Mouse (Mus musculus) lung, embryonic 14.5 days (tissue): ENCODE results near the gene Rps15. TPM values are rescaled to one million over a fixed set of nuclear protein-coding genes. Genes with fewer than 3 reads are reported as not detected.

Experiments
- ATAC-seq: fragments of 200-750 bp; cut with Nextera tagmentation; 2 replicates; pipeline ENCODE4 v1.8.0; 2017; ENCODE audit warnings: mild to moderate bottlenecking, moderate TSS enrichment, moderate library complexity; ENCODE audit not compliant: insufficient read depth
- DNase-seq: peaks from one replicate; pipeline ENCODE4 v3.0.0-alpha.2; 2015
- H3K27ac ChIP-seq: fragments of 300-500 bp; sonication (generic); 2 replicates; pipeline ENCODE4 v1.5.1; 2014; ENCODE audit warnings: low read depth, mild to moderate bottlenecking, moderate library complexity
- H3K27me3 ChIP-seq: fragments of 300-500 bp; sonication (generic); 2 replicates; pipeline ENCODE4 v1.6.1; 2014; ENCODE audit warnings: low read length, control low read depth; ENCODE audit not compliant: insufficient read depth
- H3K36me3 ChIP-seq: fragments of 300-500 bp; sonication (generic); 2 replicates; pipeline ENCODE4 v1.6.1; 2014; ENCODE audit warnings: control low read depth; ENCODE audit not compliant: insufficient read depth
- H3K4me1 ChIP-seq: fragments of 300-500 bp; sonication (generic); 2 replicates; pipeline ENCODE4 v1.6.1; 2014; ENCODE audit warnings: antibody characterized with exemption, control low read depth; ENCODE audit not compliant: insufficient read depth
- H3K4me2 ChIP-seq: fragments of 300-500 bp; sonication (generic); 2 replicates; pipeline ENCODE4 v1.6.1; 2014; ENCODE audit warnings: mild to moderate bottlenecking
- H3K4me3 ChIP-seq: fragments of 300-500 bp; sonication (generic); 2 replicates; pipeline ENCODE4 v1.5.1; 2014; ENCODE audit warnings: low read depth, low read length
- H3K9ac ChIP-seq: fragments of 300-500 bp; sonication (generic); 2 replicates; pipeline ENCODE4 v1.6.1; 2014
- H3K9me3 ChIP-seq: fragments of 300-500 bp; sonication (generic); 2 replicates; pipeline ENCODE4 v1.6.1; 2016; ENCODE audit warnings: low read depth, low read length, control low read depth
- CTCF ChIP-seq: IDR thresholded peaks from 2 replicates; pipeline ENCODE4 v1.5.1; 2016; ENCODE audit warnings: antibody characterized with exemption, low read depth
- WGBS: fragments of 180-500 bp; shearing (Covaris S2); extraction: QIAGEN DNeasy Blood & Tissue Kit; methylation state at CpG from one replicate; pipeline ENCODE4 v1.1.7; 2014; 5-methylcytosine and 5-hydroxymethylcytosine counted together
- polyA plus RNA-seq: library from polyadenylated mRNA; unstranded; fragments of >200 nt; fragmentation: Nextera tagmentation; extraction: Ambion mirVana; gene quantifications from 2 replicates; pipeline ENCODE4 v1.2.1, GENCODE M21; 2014

The Rps15 gene
- polyA plus RNA-seq, 1 experiment from 2014 or later, result 1,192 TPM

DNA sequence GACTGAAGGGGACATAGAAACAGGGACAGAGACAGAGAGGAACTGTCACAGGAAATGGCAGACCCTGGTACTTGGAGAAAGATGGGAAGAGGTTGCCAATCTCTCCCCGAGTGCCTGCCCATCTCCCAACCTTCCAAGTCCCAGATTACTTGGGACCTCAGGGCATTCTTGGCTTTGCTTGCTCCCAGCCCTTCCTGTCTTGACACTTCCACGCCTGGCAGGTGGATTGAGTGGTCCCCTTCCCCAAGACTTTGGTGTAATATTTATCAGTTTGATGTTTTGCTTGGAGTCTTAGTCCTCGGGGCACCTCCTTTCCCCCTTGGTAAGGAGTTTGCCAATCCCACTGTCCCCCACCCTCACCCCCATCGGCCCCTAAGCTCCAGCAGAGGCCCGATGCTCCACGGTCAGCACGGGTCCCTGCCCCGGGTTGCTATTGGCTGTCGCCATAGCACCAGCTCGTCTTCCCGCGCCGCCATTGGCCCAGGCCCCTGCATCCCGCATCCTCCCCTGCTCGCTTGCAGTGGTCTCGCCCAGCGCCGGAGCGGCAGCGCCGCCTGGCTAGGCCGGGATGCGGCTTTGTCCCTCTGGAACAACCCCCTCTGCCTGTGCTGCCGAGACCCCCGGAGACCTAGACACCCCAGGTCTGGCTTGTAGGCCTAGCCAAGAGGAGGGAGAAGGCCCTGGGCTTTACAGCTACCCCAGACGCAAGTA lies 6.5 kb downstream of the Rps15 start:
- no peak overlapping the region for H3K27ac ChIP-seq
- 6% methylated on average over 26 of the region's 26 CpGs for WGBS
- no peaks in the 10 kb centered on the region for H3K4me1 ChIP-seq
- H3K27me3 ChIP-seq, result peaks cover 53% of the 10 kb centered on the region
- peaks cover 15% of the 10 kb centered on the region for H3K36me3 ChIP-seq
- H3K9ac ChIP-seq, result no peak overlapping the region
- TF ChIP-seq CTCF, result no peak
- DNase-seq (peak; percentile 64), ATAC-seq (no peak)
- no peak overlapping the region for H3K4me3 ChIP-seq
- no peak overlapping the region for H3K4me2 ChIP-seq
- no peaks in the 10 kb centered on the region for H3K9me3 ChIP-seq

DNA sequence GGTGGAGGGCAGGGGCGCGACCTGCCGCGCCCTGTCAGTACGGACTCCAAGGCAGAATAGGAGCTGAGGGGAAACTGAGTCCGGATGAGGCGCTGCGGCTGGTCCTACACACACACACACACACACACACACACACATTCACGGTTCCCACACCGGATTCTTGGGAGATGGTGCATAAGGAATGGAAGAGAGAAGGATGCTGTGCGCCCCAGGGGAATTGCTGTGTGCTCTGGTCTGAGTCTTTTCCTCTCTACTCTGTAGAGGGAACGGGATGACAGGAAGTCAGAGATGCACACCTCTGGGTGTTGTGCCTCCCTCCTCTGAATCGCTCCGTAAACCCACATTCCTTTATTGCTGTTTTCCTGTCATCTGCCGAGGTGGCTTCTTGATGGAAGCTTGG lies 7.0 kb downstream of the Rps15 start:
- no peak for DNase-seq
- Histone ChIP-seq H3K9me3 (no peaks in the 10 kb centered on the region), H3K4me3 (no peak overlapping the region), H3K4me1 (no peaks in the 10 kb centered on the region), H3K36me3 (peaks cover 9% of the 10 kb centered on the region), H3K4me2 (no peak overlapping the region), H3K27ac (no peak overlapping the region), H3K9ac (no peak overlapping the region), H3K27me3 (peaks cover 58% of the 10 kb centered on the region)
- no peak for TF ChIP-seq CTCF
- WGBS, result 14% methylated on average over 15 of the region's 15 CpGs
- no peak for ATAC-seq

DNA sequence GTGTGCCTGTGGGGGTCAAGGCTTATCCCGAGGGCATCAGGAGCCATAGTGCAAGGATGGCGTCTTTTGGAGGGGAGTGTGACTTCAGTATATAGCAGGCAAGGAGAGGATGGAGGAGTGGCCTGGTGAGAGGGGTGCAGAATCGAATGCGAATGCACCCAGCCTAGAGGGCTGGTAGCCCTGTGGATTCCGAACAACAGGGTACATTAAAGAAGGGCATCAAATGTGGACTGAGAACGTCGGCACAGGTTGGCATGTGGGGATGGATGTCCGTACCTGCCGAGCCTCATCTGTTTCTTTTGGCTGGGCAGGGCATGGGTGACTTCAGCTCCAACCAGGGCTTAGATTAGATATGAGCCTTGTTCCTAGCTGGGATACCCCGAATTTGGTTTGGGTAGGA lies 7.6 kb downstream of the Rps15 start:
- Histone ChIP-seq H3K4me1 (no peaks in the 10 kb centered on the region), H3K4me2 (no peak overlapping the region), H3K9me3 (no peaks in the 10 kb centered on the region), H3K4me3 (no peak overlapping the region), H3K9ac (no peak overlapping the region), H3K27me3 (peaks cover 63% of the 10 kb centered on the region), H3K36me3 (peaks cover 4% of the 10 kb centered on the region), H3K27ac (no peak overlapping the region)
- TF ChIP-seq CTCF, result no peak
- DNase-seq, result no peak
- no peak for ATAC-seq
- 54% methylated on average over 10 of the region's 10 CpGs for WGBS

DNA sequence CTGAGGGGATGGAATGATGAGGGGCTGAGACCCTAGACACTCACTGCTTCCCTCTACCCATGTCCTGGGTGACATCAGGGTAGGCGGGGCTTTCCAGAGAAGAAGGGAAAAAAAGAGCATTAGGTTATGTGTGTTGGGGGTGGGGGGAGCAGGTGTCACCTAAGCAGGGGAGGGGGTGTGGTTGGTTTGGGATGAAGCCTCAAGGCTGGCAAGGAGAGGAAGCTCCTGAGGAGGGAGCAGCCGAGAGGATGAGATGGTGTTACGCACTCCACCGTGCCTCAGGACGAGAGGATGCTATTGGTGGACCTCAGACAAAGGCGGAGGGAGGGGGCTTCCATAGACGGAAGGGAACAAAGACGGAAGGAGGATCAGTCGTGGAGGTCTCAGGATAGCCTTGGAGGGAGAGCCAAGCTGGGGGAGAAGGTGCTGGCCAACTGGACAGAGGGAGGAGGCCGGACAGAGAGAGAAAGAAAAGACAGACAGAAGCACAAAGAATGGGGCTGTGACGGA lies 8.5 kb downstream of the Rps15 start:
- no peak for DNase-seq
- Histone ChIP-seq H3K9me3 (no peaks in the 10 kb centered on the region), H3K9ac (no peak overlapping the region), H3K4me2 (no peak overlapping the region), H3K36me3 (no peaks in the 10 kb centered on the region), H3K4me1 (no peaks in the 10 kb centered on the region), H3K27ac (no peak overlapping the region), H3K27me3 (peaks cover 72% of the 10 kb centered on the region), H3K4me3 (no peak overlapping the region)
- TF ChIP-seq CTCF, result no peak
- no peak for ATAC-seq
- WGBS, result 25% methylated on average over 11 of the region's 11 CpGs

DNA sequence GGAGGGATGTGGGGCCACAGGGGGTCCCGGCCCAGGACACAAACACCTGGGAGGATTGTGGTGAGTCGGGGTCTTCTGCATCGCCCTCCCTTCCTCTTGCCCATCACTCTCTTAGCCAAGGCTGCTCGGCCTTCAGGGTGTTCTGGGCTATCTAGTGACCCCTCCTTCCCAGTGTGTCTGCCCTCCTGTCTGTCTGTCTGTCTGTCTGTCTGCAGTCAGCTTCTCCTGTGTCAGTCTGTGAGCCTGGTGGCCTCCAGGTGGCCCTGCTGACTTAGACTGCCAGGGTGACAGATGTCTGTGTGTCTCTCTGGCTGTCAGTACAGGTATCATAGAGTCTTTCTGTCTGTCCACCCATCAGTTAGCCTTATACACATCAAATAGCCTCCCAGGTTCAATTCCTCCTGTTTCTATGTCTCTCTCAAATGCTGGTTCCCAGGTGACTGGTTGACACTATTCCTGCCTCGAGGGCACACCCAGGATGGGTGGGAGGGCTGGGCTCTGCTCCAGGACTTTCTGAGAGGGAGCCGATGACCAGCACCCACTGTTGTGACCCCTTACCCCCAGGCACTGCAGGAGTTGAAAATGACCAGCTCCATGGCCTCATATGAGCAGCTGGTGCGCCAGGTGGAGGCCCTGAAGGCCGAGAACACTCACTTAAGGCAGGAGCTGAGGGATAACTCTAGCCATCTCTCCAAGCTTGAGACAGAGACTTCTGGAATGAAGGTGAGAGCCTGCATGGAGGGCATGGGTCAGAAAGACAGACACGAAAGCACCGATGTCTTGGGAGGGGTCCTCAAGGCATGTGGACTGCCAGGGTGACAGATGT lies 9.2 kb downstream of the Rps15 start:
- H3K9ac ChIP-seq, result no peak overlapping the region
- ATAC-seq (no peak), DNase-seq (no peak)
- no peaks in the 10 kb centered on the region for H3K36me3 ChIP-seq
- H3K27me3 ChIP-seq, result peaks cover 79% of the 10 kb centered on the region
- H3K27ac ChIP-seq, result no peak overlapping the region
- no peaks in the 10 kb centered on the region for H3K4me1 ChIP-seq
- TF ChIP-seq CTCF, result no peak
- no peaks in the 10 kb centered on the region for H3K9me3 ChIP-seq
- WGBS, result 77% methylated on average over 10 of the region's 10 CpGs
- no peak overlapping the region for H3K4me2 ChIP-seq
- H3K4me3 ChIP-seq, result no peak overlapping the region

DNA sequence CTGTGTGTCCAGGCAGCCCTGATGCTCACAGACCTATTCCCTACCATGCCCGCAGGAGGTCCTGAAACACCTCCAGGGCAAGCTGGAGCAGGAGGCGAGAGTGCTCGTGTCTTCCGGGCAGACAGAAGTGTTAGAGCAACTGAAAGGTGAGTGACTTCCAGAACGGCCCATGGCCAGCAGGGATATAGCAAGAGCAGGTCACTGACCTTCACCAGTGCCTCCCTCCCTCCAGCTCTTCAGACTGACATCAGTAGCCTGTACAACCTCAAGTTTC lies 9.8 kb downstream of the Rps15 start:
- DNase-seq (no peak), ATAC-seq (no peak)
- 57% methylated on average over 5 of the region's 5 CpGs for WGBS
- Histone ChIP-seq H3K9ac (no peak overlapping the region), H3K4me2 (peak overlapping the region; percentile 20; the same call in 1 of the 2 replicates), H3K27me3 (peaks cover 75% of the 10 kb centered on the region), H3K27ac (no peak overlapping the region), H3K4me3 (no peak overlapping the region), H3K36me3 (no peaks in the 10 kb centered on the region), H3K4me1 (no peaks in the 10 kb centered on the region), H3K9me3 (no peaks in the 10 kb centered on the region)
- no peak for TF ChIP-seq CTCF

DNA sequence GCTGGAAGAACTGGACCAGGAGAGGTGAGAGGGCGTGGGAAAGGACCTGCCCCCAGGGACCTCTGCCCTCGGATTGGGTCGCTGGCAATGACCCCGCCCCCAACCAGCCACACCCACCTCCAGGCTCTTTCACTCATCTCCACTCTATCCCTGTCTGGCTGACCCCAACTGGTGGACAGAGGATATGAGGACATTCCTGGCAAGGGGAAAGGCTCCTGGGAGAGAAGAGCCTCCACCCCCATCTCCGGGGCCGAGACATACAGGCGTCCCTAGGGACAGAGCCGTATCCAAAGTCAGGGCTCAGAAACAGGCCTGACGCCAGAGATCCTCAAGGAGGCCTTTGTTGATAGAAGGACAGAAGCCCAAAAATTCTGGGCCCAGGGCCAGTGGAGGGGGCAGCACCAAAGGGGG lies 10.2 kb downstream of the Rps15 start:
- no peaks in the 10 kb centered on the region for H3K9me3 ChIP-seq
- no peak for TF ChIP-seq CTCF
- H3K9ac ChIP-seq, result no peak overlapping the region
- 10% methylated on average over 9 of the region's 9 CpGs for WGBS
- H3K27ac ChIP-seq, result no peak overlapping the region
- no peaks in the 10 kb centered on the region for H3K36me3 ChIP-seq
- H3K27me3 ChIP-seq, result peaks cover 71% of the 10 kb centered on the region
- H3K4me3 ChIP-seq, result no peak overlapping the region
- H3K4me2 ChIP-seq, result peak overlapping the region; percentile 20; the same call in 1 of the 2 replicates
- H3K4me1 ChIP-seq, result no peaks in the 10 kb centered on the region
- DNase-seq, result peak; percentile 80
- peak; percentile 81 for ATAC-seq
